Mouse (Mus musculus) left cerebral cortex, adult 18-20 months (tissue): ENCODE data around the gene Odf3b. TPM values are rescaled to one million over a fixed set of nuclear protein-coding genes. Genes with fewer than 3 reads are reported as not detected.

Experiments used
- DNase-seq, 2 experiments: peaks; one replicate each; pipeline ENCODE4 v3.0.0; 2021 to 2022; ENCODE audit warnings: low spot score in 2 of 2, mixed read lengths in 1 of 2
- total RNA-seq, 2 experiments: library from RNA; stranded (reverse); gene quantifications; 2 replicates each; pipeline ENCODE4 v1.2.3; 2021

Gene Odf3b
- total RNA-seq, 2 experiments from 2014 or later = 2.0 to 2.1 TPM

DNA sequence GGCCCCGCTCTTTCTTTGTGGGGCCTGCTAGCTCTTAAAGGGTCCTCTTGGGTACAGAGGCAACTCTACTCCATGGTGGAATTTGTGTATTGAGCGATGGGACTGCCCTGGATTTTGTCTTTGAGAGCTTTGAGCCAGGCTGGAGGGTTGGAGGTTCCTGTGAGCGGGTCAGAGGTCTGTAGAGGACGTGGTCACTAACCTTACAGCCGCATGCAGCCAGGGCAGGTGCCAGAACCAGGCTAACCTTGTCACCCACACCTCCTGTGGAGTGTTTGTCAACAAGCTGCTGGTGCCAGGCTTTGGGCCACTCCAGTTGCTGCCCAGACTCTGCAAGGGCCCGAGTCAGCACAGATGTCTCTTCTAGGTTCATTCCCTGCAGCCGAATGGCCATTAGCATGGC, 3.0 kb downstream of the Odf3b start:
- no peak for DNase-seq

DNA sequence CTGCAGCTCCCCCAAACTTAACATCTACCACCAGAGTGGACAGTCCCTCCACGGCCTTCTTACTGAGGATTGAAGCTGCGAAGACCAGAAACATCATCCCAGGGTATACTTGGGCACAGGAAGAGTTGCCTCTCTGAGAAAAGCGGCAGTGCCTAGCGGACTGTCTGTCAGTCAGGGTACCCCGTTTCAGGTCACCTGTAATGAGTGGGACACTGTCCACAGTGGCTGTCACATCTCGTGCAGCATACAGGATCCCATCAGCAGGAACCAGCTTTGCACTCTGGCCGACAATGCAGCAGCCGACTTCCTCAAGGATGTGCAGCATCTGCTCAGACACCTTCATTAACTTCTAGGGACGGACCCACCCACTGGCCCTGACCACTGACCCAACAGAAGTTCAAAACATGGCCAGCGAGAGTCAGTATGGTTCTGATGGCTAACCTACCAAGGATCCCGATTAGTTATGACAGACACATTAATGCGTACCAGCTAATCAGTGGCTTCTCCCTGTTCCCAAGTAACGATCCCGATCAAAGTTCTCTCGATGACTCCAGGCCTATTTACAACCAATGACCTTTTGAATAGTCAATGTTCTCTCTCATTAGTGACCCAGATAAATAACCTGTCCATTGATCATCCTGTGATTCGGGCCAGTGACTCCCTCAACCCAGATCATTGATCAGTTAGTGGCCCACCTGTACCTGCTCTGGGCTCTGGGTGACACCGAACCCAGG, 4.1 kb downstream of the Odf3b start:
- DNase-seq = no peak

DNA sequence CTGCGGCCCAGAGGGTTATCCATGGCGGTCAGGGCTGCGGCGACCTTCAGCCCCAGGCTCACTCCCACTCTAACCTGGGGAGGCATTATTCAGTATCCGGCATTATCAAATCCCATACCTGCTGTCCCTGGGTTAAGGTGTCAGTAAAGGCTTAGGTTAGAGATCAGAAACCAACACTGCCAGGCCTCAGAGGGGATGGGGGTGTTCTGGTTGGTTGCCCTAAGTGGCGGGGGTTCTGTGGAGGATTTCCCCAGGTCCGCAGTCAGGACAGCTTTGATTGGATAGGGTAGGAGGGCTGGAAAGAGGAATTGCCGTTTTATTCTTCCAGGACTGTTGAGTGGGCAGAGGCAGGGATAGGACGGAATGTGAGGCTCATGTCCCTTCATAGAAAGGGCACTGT, 4.7 kb downstream of the Odf3b start:
- no peak for DNase-seq

DNA sequence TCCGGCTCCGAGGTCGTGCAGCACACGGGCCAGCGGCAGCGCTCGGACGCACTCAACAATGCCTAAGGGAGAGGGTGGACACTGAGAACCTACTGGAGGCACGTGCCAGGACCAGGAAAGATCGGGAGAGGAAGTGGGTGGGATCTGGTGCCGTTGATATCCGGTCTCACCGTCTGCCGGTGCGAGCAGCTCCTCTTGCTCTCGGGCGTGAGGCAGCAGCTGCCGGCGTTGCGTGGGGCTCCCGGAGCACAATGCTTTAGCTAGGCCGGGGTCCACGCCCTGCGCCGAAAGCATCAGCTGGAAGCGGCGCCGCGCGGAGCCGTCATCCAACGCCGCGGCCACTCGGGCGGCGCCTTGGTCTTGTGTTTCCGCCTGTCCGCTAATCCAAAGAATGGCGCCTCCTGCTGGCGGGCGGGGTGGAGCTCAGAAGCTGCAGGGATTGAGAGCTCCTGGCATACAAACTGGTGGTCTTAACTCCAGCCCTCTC, 5.3 kb downstream of the Odf3b start, which contains the start of gene Sco2:
TSS of gene Sco2 (minus strand) at position 85 of the 487 bp plus-strand sequence.
- peak; percentile 93 to 96 for DNase-seq

DNA sequence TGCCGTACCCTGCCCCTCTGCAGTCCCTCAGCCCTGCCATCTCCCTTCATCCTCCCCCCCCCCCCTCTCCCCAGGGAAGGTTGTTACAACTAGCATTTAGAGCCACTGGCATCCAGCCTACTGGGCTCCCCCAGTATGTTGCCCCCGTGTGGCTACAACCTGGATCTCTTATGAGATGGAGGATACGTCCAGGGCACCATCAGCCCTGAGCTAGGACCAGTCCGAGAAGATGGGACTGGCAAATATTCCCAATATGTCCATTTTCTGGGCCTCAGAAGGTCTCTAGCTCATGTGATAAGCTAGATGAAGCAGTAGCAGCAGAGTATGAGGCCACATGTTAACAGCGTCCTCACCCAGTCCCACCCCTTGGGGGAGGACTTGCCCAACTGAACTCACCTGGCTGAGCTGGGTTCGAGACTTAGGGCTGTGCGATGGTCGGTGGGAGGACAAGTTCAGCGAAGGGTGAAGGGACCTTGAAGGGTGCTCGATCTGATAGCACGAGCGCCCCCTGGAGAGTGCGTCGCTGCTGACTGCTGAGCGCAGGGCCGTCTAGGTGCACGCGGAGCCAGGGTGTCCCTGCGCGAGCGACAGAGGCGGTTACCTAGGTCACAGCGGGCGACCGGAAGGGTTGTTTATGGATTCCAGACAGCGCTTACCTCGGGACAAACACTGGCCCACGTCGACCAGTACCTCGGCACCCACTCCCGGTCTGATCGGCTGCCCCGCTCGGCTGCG, 5.9 kb downstream of the Odf3b start:
- peak; percentile 81 to 84 for DNase-seq

DNA sequence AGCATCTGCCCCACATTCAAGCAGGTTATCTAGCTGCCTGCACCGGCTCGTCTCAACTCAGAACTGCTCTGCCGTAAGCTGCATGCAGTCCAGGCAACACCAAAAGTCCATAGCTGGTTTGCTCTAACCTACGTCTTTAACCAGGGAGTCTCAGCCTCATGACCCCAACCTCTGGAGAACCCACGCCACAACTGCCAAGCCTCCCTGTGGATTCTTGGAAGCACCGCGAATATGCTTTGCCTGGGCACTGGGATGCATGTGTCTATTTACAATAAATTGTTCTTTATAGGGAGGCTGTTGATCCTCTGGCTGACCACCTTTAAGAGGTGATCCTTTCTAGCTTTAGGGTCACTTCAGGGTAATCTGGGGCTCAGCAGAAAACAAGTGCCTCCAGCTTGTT, 6.5 kb downstream of the Odf3b start:
- DNase-seq = no peak

DNA sequence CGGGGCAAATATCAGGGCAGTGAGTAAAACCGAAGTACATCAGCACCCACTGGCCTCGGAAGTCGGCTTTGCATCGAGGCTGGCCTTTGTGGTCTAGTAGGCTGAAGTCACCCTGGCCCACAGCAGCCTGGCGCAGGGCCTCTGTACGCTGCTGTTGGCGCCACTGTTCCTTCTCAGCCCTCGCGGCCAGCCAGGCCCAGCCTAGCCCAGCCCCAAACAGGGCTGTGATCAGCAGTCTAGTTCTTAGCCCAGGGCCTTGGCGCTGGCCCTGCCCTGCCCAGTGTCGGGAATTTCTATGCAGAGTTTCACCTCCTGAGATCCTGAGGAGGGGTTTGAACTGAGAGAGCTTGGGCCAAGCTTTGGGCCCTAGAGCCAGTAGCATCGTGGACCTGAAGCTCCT, 7.0 kb downstream of the Odf3b start:
- DNase-seq = no peak

DNA sequence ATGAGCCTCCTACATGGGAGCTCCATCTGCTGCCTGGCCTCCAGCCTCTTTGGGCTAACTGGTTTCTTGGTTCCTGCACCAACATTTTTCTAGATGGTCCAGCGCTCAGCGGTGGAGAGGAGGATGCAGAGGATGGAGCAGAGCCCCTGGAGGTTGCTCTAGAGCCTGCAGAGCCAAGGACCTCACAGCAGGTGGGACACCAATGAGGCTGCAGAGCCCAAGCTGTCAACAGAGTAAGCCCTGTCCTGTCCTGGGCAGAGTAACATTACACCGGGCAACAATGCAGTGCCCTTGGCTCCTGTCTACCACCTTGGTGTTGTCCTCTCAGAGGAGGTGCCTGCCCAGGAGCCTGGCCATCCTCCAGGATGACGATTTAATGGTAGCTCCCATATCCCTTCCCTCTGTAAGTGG, 13.9 kb downstream of the Odf3b start:
- DNase-seq = no peak

DNA sequence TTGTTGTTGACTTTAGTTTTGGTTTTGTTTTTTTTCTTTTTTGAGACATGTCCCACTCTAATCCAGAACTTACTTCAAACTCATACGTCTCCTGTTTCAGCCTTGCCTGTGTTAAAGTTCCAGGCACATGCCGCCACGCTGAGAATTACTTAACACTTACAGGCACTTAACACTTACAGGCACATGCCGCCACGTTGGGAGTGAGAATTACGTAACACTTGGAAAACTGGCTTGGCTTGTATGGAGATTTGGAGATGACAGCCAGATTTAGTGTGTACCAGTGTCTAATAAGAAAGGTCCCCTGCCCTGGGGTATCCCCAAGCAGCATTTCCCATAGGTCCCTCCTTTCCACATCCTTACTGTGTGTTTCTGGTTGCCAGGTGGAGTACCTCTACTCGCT, 16.0 kb downstream of the Odf3b start:
- DNase-seq = no peak

DNA sequence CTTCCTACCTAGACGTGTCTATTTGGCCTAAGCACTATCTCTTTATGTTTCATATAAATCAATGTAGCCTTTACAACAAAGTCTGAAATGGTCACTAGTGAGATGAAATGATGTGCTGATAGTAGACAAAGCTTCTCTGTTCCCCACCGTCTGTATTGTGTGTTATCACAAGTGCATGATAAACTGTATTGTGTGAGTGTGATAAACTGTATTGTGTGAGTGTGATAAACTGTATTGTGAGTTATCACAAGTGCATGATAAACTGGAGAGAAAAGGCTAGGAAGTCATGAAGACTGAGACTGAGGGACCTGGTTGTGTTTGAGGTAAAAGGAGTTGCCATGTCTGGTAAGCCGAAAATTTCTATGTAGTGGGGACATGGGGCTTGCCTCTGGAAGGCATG, 20.3 kb downstream of the Odf3b start:
- no peak for DNase-seq

DNA sequence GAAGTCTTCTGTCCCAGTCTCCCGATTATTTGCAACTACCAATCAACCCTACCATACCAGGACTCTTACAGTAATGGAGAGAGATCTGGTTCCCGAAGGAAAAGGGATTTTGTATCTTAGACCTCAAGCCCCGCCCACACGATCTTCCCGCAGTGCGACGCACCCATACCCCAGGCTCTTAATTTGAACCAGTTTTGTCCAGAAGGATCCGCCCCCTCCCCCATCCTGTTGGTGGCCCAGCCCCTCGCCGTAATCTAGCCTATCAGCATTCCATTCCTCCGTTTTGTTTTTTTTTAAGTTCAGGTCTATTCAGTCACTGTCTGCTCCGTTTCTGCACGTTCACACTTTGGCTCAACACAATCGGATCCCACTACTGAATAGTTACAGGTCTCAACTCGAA, 22.7 kb downstream of the Odf3b start:
- DNase-seq = peak in 1 of 2 experiments; percentile 42

DNA sequence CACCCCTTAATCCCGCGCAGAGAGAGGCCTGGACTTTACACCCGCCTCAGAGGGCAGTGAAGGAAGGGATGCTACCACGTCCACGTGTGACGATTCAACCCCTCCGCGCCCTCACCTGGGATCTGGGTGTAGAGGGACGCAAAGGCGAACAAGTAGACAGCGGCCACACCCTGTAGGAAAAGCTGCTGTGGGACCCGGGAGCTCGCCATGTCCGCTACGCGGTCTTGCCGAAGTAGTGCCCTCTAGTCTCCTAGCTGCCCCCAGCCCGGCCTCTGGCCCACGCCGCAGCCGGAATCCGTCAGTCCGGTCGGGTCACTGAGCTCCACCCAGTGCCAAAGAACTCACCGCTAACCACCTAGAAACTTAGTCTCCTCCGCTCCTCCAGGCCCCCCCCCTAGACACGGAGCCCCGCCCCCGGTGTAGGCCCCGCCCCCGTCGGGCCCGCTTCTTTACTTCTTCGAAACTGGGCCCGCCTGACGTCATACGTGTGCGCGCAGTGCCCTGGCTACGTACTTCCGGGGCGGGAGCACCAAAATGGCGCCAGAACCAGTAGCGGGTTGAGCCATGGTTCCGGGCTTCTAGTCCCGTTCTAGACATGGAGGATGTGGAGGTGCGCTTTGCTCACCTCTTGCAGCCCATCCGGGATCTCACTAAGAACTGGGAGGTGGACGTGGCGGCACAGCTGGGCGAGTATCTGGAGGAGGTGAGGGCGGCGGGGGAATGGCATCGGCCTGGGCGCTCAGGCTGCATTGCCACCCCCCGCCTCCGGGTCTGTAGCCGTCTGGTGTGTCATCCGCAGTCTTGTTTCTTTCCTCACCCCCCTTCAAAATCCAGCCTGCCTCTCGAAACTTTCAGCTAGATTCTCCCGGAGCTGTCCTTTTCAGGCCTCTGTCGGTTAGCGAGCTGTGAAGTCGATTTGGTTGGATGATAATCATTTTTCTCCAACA, 23.6 kb downstream of the Odf3b start, which contains the start of the genes Lmf2 and Ncaph2:
TSS of gene Lmf2 (minus strand) at position 419 of the 947 bp plus-strand sequence.
TSS of gene Ncaph2 (plus strand) at position 479 of the 947 bp plus-strand sequence.
- DNase-seq = peak; percentile 95

DNA sequence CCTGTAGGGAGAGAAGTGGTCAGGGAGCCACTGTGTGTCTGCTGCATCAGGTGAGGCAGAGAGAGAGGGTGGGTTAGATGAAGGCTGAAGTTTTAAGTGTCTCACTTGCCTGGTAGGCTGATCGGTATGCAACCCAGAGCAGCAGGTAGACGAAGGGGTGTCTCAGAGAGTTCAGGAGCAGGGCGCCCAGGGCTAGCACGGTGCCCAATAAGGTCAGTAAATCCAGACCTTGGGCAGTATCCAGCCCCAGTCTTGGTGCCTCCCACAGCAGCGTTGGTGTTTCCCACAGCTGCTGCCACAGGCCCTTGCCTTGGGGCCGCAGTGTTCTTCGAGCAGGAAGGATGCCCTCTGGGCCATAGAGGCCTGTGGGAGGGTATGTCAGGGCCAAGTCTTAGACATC, 24.6 kb downstream of the Odf3b start:
- DNase-seq = no peak

DNA sequence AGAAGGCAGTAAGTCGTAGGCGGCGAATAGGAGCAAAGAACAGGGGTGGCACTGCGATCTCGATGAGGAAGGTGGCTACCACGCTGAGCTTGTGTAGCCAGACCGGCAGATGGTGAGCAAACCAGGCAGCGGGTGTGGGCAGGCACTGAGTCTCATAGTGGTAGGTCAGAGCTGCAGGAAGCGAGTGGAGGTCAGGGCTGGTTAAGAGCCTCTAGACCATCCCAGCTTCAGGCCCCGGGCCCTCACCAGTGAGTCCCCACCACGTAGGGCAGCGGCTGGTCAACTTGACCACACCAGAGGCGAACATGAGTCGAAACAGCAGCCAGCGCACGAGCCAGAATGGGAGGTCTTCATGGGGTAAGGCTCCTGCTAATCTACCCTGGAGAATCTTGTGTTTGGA, 25.2 kb downstream of the Odf3b start:
- no peak for DNase-seq

DNA sequence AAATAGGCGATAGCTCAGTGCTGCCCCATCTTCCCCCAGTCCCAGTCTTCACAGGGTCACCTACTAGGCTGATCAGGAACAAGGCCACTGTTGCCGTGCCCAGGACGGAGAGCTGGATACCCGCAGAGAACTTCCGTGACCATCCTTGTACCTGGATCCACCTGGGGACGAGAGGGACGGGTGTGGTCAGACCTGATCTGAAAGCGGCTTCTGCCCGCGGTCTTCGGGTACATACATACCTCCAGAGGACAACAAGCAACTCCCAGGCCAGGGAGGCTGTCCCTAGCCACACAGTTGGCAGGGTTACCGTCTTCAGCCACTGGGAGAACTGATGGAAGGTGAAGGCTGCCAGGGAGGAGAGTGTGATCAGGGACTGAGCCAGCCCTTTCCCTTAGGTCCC, 26.3 kb downstream of the Odf3b start:
- no peak for DNase-seq

DNA sequence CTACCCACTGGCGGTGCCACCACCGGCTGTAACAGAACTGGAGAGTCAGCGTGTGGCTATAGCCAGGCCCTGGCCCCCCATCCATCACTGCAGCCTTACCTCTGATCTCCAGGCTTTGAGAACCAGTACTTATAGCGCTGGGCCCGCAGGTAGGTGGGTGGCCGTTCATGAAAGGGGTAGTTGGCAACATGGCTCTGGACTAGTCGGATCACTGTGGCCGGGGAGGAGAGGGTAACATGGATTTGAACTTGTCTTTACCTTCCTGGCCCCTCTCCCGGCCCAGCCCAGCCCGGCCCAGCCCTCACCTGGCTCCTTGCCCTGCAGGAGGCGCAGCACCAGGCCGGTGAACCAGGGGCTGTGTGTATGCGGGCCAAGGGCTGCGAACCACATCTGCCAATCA, 27.0 kb downstream of the Odf3b start:
- no peak for DNase-seq

DNA sequence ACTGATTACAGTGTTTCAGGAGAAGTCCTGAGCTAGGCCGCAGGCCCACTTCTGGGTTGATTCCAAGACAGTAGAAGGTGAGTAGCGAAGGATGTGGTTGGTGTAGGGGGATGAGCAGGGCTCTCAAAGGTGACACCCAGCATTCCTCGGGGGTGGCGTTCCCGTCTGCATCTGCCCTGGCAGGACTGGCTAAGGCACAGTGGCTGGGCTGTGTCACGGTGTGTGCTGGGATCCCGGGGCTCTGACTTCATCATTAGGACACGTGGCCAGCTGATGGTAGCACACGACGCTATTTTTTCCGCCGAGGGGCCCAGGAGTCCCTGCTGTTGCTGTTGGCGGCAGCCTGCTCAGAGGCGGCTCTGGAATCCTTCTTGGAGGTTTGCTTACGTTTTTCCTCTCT, 27.8 kb downstream of the Odf3b start:
- DNase-seq = no peak

DNA sequence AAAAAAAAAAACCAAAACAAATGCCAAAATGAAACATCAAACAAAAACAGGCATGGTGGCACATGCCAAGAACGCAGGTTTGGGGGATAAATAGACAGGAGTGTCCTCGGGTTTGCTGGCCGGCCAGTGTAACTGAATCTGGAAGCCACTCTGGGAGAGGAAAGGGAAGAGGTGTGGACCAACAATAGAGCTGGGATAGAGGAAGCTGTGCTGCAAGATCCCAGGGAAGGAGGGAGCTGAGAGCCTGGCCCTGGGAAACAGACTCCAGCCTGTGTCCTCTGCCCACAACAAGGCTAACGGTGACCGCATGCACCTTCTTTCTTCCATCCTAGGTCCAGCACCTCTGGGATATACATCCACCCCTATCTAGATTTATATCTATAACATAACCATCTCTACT, 28.6 kb downstream of the Odf3b start:
- no peak for DNase-seq

DNA sequence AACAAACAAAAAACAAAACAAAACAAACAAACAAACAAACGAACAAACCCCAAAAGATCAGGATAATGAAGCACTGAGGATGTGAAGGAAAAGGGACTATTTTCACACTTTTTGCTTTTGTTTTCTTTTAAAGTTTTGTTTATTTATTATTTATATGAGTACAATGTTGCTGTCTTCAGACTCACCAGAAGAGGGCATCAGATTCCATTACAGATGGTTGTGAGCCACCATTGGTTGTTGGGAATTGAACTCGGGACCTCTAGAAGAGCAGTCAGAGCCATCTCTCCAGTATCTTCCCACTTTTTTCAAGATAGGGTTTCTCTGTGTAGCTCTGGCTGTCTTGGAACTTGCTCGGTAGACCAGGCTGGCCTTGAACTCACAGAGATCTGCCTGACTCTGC, 35.8 kb downstream of the Odf3b start:
- no peak for DNase-seq

DNA sequence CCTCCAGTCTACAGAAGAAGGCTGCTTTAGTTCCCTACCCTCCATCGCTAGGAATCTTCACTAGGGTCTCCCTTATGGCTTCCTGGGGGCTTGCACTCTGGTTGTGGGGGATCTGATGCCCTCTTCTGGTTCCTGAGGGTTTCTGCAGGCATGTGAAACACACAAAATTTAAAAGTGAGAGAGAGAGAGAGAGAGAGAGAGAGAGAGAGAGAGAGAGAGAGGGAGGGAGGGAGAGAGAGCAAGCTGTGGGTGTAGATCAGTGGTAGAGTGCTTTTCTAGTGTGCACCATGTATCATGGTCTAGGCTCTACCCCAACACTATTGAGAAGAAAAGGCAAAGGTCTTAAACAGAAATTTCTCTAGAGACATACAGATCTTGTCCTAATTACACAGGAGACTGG, 37.4 kb downstream of the Odf3b start:
- DNase-seq = no peak

DNA sequence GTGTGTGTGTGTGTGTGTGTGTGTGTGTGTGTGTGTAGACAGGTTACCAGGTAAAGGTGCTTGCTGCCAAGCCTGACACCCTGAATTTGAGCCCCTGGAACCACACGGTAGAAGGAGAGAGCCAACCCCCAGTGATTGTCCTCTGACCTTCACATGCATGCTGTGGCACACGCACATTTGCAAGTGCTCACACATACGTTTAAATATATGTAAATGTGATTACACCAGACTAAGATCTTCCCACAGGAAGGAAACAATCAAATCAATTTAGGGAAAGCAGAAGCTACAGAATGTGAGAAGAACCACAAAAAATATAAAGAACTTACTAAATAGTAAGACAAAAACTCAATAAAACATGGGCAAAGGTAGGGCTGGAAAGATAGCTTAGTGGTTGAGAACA, 38.9 kb downstream of the Odf3b start:
- no peak for DNase-seq
